Mouse (Mus musculus) inflammation-experienced regulatory T-cells, adult 6 months (primary cell): ENCODE results near the gene Slc44a1. TPM values are rescaled to one million over a fixed set of nuclear protein-coding genes. Genes with fewer than 3 reads are reported as not detected.
A peak's percentile ranks its signal among the peaks of the same experiment; 100 is the strongest.

Experiments used
- ATAC-seq: one replicate; pipeline ENCODE4 v1.8.0; 2017
- polyA plus RNA-seq, 3 experiments: library from polyadenylated mRNA; unstranded; fragments of 100-300 nt; shearing (Covaris generic); gene quantifications; one replicate each; pipeline ENCODE4 v1.2.1; 2017

The Slc44a1 gene
- polyA plus RNA-seq: 1 to 10 TPM; 2.3 to 5.5 (median 5.0) TPM

DNA sequence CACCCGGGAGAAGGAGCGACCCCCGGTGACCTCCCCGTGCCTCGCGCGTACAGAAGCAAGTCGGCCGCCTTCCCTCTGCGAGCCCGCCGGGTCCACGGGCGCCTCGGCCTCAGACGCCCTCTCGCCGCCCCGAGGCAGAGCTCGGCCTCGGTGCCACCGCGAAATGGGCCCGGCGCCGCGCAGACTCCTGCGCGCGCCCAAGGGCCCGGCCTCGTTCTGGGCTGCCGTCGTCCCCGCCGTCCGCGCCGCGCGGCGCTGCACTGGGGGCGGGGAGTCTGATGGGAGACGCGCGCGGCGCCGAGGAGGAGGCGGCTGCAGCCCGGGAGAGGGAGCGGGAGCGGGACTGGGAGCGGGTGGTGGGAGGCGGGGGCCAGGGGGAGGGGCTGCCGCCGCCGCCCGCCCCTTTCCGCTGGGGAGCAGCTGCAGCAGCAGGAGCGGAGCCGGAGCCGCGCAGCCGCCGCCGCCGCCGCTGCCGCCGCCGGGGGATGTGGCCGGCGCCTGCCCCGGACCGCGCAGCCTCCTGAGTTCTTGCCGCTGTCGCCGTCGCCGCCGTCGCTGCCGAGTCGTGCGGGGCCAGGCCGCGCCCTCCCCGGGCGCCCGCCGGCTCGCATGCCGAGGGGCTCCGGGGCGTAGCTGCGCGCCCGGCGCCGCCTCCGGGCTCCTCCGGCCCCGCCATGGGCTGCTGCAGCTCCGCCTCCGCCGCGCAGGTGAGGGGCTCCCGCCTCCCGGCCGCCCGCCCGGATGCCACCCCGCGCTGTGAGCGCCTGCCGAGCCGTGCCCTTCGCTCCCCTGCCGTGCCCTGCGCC is at the start of gene Slc44a1:
Gene Slc44a1 (plus strand): TSS at position 404 of the 806 bp plus-strand sequence.
- peak; percentile 69 for ATAC-seq

DNA sequence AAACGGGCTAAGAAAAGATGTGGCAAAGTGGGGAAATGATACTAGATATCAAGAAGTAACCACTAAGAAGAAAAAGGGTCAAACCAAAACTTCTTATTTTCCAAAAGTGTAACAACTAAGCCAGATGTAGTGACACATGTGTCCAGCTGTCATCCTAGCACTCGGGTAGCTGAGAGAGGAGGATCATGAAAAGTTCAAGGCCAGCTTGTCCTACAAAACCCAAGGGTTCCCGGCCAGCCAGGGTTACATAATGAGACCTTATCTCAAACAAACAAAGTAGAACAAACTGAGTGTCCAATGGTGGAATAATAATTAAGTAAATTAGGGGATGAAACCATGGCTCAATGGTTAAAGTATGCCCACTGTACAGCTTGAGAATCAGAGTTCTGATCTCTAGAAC is 45.2 kb upstream of the Slc44a1 start:
- no peak for ATAC-seq

DNA sequence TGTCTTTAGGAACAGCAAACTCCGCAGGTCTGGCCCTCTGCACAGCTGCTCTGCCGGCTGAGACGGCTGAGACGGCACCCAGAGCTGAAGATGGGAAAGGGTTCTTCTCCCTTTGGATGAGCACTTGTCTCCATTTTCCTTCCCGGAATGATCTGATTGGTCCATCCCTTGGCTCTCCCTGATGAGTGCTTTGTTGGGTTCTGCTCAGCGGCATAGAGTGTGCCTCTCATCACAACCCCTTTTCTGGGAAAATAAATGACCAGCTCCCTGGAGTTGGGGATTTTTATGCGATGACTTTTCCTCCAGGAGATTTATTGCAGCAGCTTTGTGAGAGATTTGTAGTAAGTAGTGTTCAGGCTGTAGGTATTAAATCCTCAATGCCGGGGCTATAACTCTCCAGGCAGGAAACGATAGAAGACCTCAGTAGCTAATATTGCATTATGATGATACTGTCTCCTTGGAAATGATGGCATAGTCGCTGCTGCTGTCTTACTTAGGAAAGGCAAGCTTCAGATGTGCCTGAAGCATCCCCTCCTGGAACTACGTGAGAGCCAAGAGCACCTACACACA is 43.5 kb upstream of the Slc44a1 start:
- ATAC-seq: no peak

DNA sequence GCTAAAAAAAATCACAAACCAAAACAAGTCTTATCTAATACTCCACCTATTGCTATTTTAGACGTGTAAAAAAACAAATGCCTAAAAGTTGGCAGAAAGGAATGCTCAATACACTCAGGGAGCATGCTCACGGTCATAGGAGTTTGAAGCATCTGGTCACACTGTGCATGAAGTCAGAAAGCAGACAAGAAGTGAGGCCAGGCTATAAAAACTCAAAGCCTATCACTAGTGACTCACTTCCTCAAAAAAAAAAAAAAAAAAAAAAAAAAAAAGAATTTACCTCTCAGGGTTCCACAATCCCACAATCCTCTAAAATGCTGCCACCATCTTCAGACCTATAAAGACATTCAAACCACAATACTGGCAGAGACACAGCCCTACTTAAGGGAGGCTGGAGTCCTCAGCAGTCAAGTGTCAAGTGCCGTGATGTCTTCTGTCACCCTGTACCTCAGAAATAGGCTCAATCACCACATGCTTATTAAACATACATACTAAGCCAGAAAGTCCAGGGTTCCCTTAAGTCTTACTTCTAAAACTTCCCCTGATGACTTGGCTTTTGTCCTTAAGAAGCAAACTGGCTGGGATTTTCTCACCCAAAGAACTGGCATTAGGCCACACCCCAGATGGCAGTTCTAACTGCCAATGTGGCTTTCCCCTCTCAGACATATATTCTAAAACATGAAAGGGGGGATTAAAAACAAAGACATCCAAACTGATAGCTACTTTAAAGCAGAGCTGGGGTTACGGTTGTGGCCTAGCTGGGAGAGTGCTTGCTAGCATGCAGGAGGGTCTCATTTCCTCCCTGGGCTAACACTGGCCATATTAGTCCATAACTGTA is 42.7 kb upstream of the Slc44a1 start:
- ATAC-seq: no peak

DNA sequence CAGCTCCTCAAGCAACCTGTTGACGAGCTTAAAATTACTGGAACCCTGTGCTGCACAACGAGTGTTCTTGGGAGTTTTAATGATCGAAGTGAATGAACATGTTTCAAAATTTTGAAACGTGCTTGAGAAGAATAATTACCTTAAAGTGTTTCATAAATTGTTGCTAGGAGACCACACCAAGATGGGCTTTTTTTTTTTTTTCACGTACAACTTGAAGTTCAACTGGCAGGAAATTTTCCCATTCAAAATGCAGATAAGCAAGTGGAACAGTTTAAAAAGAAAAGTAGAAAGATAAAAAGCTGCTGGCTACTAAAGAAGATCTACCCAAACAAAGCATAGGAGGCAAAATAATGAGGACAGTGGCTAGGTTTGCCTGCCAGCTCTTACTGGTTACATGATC is 41.7 kb upstream of the Slc44a1 start:
- ATAC-seq: no peak

- no peak for ATAC-seq
Observed at GRCm38 (mm10) chr4:53399428-53399827, 40.8 kb upstream of the Slc44a1 start.

- ATAC-seq: no peak
Observed at GRCm38 (mm10) chr4:53403386-53403785, 36.8 kb upstream of the Slc44a1 start.

- no peak for ATAC-seq
Observed at GRCm38 (mm10) chr4:53404431-53404925, 35.7 kb upstream of the Slc44a1 start.

GRCm38 (mm10) chr4:53406866-53407265 is 33.3 kb upstream of the Slc44a1 start:
- no peak for ATAC-seq

- ATAC-seq: no peak
Observed at GRCm38 (mm10) chr4:53408821-53409220, 31.4 kb upstream of the Slc44a1 start.

DNA sequence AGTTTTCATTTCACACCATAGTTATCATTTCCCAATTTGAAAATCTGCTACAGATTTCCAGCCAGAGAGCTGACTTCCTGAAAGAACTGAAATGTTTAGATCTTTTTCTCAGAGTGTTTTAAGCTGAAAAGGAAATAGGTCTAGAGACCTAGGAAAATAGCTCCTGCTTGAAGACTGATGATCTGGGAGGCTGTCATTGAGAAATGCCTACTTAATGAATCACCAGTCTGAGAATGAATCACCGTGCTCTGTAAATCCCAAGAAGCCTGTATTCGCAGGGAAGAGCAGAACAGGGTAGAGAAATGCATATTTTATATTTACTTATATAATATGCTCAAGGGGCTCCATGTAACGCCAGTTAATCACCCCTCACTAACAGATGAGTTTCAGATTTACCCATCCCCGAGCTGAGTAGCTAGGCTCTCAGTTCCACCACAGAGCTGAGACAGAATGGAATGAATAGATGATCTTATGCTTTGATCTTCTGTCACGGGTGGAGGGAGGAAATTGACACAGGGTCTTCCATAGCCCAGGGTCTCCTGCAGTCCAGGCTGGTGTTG is 30.6 kb upstream of the Slc44a1 start:
- ATAC-seq: no peak

DNA sequence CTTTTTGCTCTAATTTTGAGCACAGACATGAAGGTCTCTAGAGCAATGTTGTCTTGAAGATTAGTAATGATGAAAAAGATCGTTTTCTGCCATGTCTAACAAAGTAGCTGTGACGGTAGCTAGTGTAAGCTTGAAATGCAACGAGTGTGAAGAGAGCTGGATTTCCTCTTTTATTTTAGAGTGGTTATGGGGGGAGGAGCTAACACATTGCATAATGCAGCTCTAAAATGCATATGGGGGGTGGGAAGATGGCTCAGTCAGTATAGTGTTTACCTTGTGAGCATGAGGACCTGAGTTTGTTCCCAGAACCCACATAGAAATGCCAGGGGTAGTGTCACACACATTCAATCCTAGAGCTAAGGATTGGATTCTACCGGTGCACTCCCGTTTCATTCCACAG is 29.5 kb upstream of the Slc44a1 start:
- no peak for ATAC-seq

DNA sequence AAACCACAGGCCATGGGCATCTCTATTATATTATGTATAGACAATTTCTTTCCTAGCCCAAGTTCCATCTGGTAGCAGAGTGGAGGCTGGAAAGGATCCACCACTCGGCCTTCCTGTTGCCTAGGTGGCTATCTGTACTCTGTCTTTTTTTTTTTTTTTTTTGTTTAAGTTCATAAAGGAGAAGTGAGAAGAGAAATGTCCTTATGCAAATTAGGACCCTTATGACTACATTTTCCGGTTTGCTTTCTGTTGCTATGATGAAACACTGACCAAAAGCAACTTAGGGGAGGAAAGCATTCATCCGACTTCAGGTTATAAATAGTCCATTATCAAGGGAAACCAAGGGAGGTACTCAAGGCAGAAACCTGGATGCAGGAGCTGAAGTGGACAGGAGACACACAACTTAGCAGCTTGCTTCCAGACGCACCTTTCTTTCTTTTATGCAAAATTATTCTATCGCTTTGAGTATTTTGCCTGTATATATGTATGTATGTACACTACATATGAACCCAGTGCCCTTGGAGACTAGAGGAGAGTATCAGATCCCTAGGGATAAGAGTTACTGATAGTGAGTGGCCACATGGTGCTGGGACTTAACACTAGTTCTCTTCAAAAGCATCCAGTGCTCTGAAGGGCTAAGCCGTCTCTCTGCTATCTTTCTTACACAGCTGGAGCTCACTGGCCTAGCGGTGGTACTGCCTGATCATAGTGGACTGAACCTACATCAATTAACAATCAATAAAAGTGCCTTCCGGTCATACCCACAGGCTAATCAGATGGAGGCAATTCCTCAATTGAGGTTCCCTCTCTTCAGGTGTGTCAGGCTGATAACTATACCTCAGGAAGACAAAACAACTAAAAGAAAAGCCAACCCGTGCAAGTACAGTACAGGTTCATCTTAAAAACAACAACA is 28.0 kb upstream of the Slc44a1 start:
- no peak for ATAC-seq

GRCm38 (mm10) chr4:53412991-53413390 is 27.2 kb upstream of the Slc44a1 start:
- no peak for ATAC-seq

DNA sequence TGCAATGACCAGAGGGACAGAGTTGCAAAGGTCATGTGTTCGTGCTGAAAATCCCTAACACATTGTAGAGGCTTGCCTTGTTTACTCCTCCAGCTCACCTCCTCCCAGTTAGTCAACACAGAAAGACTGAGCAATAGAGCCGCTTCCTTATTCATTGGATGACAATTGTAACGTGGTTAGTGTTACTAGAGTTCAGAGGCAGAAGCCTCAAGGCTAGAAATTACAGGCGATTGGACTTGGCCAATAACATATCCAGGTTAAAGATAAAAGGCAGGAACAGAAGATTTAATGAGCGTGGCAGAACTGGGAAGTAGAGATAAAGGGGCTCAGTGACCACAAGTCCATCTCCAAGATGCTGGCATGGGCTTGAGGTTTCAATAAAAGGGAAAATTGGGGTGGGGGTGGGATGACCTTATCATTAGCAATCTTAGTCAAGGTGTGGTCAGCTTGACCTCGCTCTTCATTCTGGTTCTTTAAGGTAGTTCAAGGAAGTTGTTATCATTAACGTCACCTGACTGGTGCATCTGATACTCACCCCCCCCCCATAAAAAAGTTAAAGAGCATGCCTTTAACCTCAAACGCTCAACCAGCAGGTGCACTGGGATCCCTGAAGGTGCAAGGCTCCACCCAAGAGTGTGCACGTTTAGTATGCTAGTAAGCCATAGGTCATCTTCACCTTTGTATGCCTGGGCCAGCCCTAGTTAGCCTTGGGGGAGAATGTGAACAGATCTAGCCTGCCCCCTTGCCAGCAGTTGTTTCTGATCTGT is 26.0 kb upstream of the Slc44a1 start:
- ATAC-seq: no peak

GRCm38 (mm10) chr4:53415873-53416637 is 24.2 kb upstream of the Slc44a1 start:
- ATAC-seq: no peak

- ATAC-seq: no peak
Observed at GRCm38 (mm10) chr4:53416928-53417327, 23.3 kb upstream of the Slc44a1 start.

GRCm38 (mm10) chr4:53422799-53423198 is 17.4 kb upstream of the Slc44a1 start:
- ATAC-seq: no peak

- ATAC-seq: no peak
Observed at GRCm38 (mm10) chr4:53427120-53427519, 13.1 kb upstream of the Slc44a1 start.

DNA sequence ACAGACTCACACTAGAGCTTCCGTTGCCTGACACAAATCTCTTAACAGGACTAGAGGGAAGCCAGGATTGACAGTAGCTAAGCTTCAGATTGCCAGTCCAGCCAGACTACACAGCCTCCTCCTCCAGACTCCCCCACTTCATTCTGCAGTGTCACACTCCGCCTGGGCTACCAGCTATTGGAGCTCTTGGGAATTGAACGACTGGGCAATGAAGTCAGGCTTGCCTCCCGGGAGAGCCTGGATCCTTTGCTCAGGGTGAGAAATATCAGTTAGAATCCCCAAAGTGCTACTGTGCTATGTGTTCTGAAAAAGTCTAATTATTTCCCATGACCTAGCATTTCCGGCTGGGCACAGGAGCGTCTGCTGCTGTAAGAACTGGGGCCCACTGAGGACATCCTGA is 9.7 kb upstream of the Slc44a1 start:
- ATAC-seq: no peak
